Mouse (Mus musculus) heart, adult 2 months (tissue): ENCODE measurements around the gene Gm47791. TPM values are rescaled to one million over a fixed set of nuclear protein-coding genes. Genes with fewer than 3 reads are reported as not detected.

ENCODE experiments used
- DNase-seq, 2 experiments: peaks; one replicate each; pipeline ENCODE4 v3.0.0; 2021
- H3K27ac ChIP-seq: fragments of 200-600 bp; 2 replicates; pipeline ENCODE4 v1.8.1; 2022
- H3K27me3 ChIP-seq: fragments of 200-500 bp; 2 replicates; pipeline ENCODE4 v1.6.1; 2012; ENCODE audit warnings: mild to moderate bottlenecking, low read length, inconsistent platforms, mixed read lengths; ENCODE audit not compliant: control insufficient read depth, insufficient read depth
- H3K36me3 ChIP-seq: fragments of 200-500 bp; 2 replicates; pipeline ENCODE4 v1.6.1; 2012; ENCODE audit warnings: low read length, inconsistent platforms; ENCODE audit not compliant: control insufficient read depth, insufficient read depth
- H3K4me1 ChIP-seq: fragments of 200-500 bp; 2 replicates; pipeline ENCODE4 v1.6.1; 2011; ENCODE audit warnings: low read length; ENCODE audit not compliant: control insufficient read depth, insufficient read depth
- H3K4me3 ChIP-seq: fragments of 200-600 bp; 2 replicates; pipeline ENCODE4 v1.8.1; 2022
- H3K79me2 ChIP-seq: fragments of 200-500 bp; replicated peaks from 2 replicates; pipeline ENCODE4 v1.6.1; 2012; ENCODE audit warnings: mild to moderate bottlenecking, inconsistent platforms, low read length, moderate library complexity, mixed read lengths; ENCODE audit not compliant: control insufficient read depth, insufficient read depth
- H3K9ac ChIP-seq: fragments of 200-500 bp; 2 replicates; pipeline ENCODE4 v1.6.1; 2012; ENCODE audit warnings: low read depth, mild to moderate bottlenecking, control low read depth, inconsistent platforms, low read length, mixed read lengths
- CTCF ChIP-seq: fragments of 200-600 bp; IDR thresholded peaks from 2 replicates; pipeline ENCODE4 v1.8.1; 2022; ENCODE audit warnings: antibody characterized with exemption, mild to moderate bottlenecking, moderate library complexity
- EP300 ChIP-seq: fragments of 200-500 bp; IDR thresholded peaks from 2 replicates; pipeline ENCODE4 v1.6.1; 2011; ENCODE audit warnings: low read depth, low read length, control low read depth; ENCODE audit not compliant: insufficient read depth
- POLR2A ChIP-seq: fragments of 200-500 bp; IDR thresholded peaks from 2 replicates; pipeline ENCODE4 v1.6.1; 2011; ENCODE audit warnings: mild to moderate bottlenecking, low read depth, low read length, control low read depth; ENCODE audit not compliant: insufficient read depth
- WGBS: fragments of 180-500 bp; shearing (Covaris S2); methylation state at CpG from one replicate; pipeline ENCODE4 v1.1.7; 2018; 5-methylcytosine and 5-hydroxymethylcytosine counted together
- intact Hi-C: fragments of 180-260 bp; cut with DNase I; formaldehyde crosslinking; loops from one replicate; pipeline ENCODE4 v1.15.1; 2025
- long read RNA-seq: library from polyadenylated mRNA; stranded (forward); transcript quantifications from one replicate; pipeline ENCODE4 v2.0.0, GENCODE M21; 2021
- polyA plus RNA-seq: library from polyadenylated mRNA; depleted of rRNA; stranded (reverse); fragments of >200 nt; gene quantifications from 2 replicates; pipeline ENCODE4 v1.2.3, GENCODE M21; 2012; rRNA removed
- total RNA-seq, 2 experiments: library from RNA; stranded (reverse); gene quantifications; 2 replicates each; pipeline ENCODE4 v1.2.3; 2021

Gene Gm47791
- total RNA-seq (not detected), polyA plus RNA-seq (not detected in 2 replicates)
- long read RNA-seq = 0 reads

GRCm38 (mm10) chr1:82771022-82771586 lies at the start of gene Gm47791:
Gene Gm47791 (minus strand): TSS chr1:82771243.
- Histone ChIP-seq H3K27ac (no peak within 1 kb of the TSS), H3K27me3 (no peaks in the 10 kb centered on the region), H3K9ac (no peak within 1 kb of the TSS), H3K4me3 (no peak within 1 kb of the TSS), H3K36me3 (no peaks in the 10 kb centered on the region), H3K4me1 (no peaks in the 10 kb centered on the region), H3K79me2 (no peaks in the 10 kb centered on the region)
- TF ChIP-seq EP300 (no peak), POLR2A (no peak), CTCF (no peak)
- DNase-seq = no peak
- intact Hi-C loops = no loop called here
- WGBS = 73% methylated on average over 14 of the region's 15 CpGs

DNA sequence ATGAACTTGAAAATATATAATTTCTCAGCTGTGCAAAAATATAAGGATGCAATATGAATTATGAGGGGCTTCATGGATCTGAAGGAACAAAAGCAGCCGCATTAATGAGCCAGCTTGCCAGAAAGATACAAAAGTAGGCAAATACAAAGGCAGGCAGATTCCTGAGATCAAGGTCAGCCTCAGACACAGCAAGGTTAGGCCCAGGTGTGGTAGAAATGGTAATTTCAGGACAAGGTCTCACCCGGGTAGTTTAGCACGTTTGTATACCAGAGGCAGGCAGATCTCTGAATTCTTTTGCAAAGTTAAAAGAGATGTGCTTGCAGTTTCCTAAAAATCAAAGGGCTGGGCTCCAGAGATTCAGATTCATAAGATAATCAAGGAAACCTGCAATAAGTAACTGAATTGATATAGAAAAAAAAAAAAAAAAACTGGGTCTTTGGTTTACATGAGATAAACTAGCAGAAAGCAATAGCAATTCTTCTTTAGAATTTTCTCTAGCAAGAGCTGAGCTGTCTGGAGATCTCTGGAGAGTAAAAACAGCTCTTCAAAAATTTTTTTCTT lies 49.7 kb upstream of the Gm47791 start:
- no peak for TF ChIP-seq EP300
- no peak for TF ChIP-seq CTCF
- no peak for TF ChIP-seq POLR2A
- intact Hi-C loops = no loop called here
- no peaks in the 10 kb centered on the region for H3K27me3 ChIP-seq
- no peak for DNase-seq
- no peak overlapping the region for H3K9ac ChIP-seq
- no peaks in the 10 kb centered on the region for H3K36me3 ChIP-seq
- no peaks in the 10 kb centered on the region for H3K79me2 ChIP-seq
- H3K4me3 ChIP-seq = no peak overlapping the region
- H3K4me1 ChIP-seq = no peaks in the 10 kb centered on the region; the same call in 1 of the 2 replicates
- H3K27ac ChIP-seq = no peak overlapping the region
- WGBS = 88% methylated on average over 3 of the region's 3 CpGs

- no peak overlapping the region for H3K9ac ChIP-seq
- no peak overlapping the region for H3K4me3 ChIP-seq
- H3K79me2 ChIP-seq = no peaks in the 10 kb centered on the region
- intact Hi-C loops = no loop called here
- H3K27me3 ChIP-seq = no peaks in the 10 kb centered on the region
- no peaks in the 10 kb centered on the region; the same call in 1 of the 2 replicates for H3K4me1 ChIP-seq
- no peak overlapping the region for H3K27ac ChIP-seq
- no peak for DNase-seq
- WGBS = 41% methylated on average over 15 of the region's 15 CpGs
- no peaks in the 10 kb centered on the region for H3K36me3 ChIP-seq
- TF ChIP-seq CTCF (no peak), POLR2A (no peak), EP300 (no peak)
These were observed 49.1 kb upstream of the Gm47791 start for GRCm38 (mm10) chr1:82820179-82820578.

GRCm38 (mm10) chr1:82819366-82819765 lies 48.3 kb upstream of the Gm47791 start:
- Histone ChIP-seq H3K27ac (no peak overlapping the region), H3K27me3 (no peaks in the 10 kb centered on the region), H3K36me3 (no peaks in the 10 kb centered on the region), H3K79me2 (no peaks in the 10 kb centered on the region), H3K4me3 (no peak overlapping the region), H3K4me1 (no peaks in the 10 kb centered on the region; the same call in 1 of the 2 replicates), H3K9ac (no peak overlapping the region)
- TF ChIP-seq CTCF (no peak), EP300 (no peak)
- 55% methylated on average over 10 of the region's 10 CpGs for WGBS
- DNase-seq = no peak
- intact Hi-C loops = no loop called here

DNA sequence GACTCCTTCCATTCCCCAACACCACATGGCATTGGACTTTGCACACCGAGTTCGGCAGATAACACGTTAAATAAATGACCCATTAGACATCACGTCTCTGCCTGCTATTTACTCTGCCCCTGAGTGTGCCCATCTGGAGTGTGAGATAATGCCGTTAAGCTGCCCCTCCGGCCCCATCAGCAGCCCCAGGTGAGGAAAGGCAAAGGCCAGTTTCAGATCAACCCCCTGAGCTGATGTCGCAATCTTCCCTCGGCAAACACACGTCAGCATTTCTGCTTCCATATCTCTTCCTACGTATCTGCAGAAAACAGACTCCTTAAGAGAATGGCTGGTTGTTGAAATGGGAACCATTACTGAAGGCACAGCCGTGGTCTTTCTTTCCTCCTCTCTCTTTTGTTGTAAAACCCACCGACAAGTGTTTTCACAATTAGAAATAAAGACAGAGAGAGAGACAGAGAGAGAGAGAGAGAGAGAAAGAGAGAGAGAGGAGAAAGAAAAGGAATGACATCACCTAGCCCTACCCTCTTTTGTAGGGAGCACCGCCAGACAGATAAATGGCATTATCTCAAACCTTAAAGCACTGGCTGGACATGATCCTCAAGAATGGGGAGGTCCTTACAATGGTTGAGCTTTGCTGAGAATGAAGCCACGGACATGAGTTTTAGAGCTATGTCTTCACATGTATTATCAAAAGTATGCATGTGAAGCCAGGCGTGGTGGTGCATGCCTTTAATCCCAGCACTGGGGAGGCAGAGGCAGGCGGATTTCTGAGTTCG lies 45.1 kb upstream of the Gm47791 start:
- peak in 1 of 2 experiments; percentile 16 for DNase-seq
- no peak overlapping the region for H3K27ac ChIP-seq
- 24% methylated on average over 17 of the region's 17 CpGs for WGBS
- no peaks in the 10 kb centered on the region for H3K36me3 ChIP-seq
- H3K4me3 ChIP-seq = no peak overlapping the region
- no peaks in the 10 kb centered on the region; the same call in 1 of the 2 replicates for H3K4me1 ChIP-seq
- no peaks in the 10 kb centered on the region for H3K27me3 ChIP-seq
- intact Hi-C loops = no loop called here
- no peak for TF ChIP-seq CTCF
- no peak overlapping the region for H3K9ac ChIP-seq
- no peaks in the 10 kb centered on the region for H3K79me2 ChIP-seq

DNA sequence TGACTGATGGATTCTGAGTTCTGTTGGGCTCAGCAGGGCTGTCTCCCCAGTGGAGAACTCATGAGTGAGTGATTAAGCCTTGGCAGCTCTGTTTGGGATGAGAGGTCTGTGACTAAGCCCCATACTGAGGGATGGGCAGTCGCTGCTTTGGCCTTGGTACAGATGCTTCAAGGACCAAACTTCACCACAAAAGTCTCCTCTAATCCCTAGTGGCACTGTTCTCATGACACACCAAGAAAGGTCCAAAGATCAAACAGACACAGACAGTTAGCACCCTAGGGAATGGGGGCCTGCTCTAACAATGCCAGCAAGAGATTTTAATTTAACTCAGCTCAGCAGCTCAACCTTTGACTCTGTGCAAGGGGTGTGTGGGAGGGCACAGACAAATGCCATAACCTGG lies 40.7 kb upstream of the Gm47791 start:
- Histone ChIP-seq H3K4me3 (no peak overlapping the region), H3K9ac (no peak overlapping the region), H3K4me1 (no peaks in the 10 kb centered on the region), H3K79me2 (no peaks in the 10 kb centered on the region), H3K27ac (no peak overlapping the region), H3K36me3 (no peaks in the 10 kb centered on the region), H3K27me3 (no peaks in the 10 kb centered on the region)
- intact Hi-C loops = no loop called here
- no peak for TF ChIP-seq CTCF
- TF ChIP-seq POLR2A = no peak
- TF ChIP-seq EP300 = no peak
- DNase-seq = no peak
- WGBS = 58% methylated on average over 1 of the region's 1 CpGs
